Mouse (Mus musculus): ENCODE data around the gene Spns1.
"Not testable (repeated sequence)": the region's sequence is repeated elsewhere in the genome, so short reads cannot be mapped to it uniquely, and the experiment has no call there.

Gene Spns1

DNA sequence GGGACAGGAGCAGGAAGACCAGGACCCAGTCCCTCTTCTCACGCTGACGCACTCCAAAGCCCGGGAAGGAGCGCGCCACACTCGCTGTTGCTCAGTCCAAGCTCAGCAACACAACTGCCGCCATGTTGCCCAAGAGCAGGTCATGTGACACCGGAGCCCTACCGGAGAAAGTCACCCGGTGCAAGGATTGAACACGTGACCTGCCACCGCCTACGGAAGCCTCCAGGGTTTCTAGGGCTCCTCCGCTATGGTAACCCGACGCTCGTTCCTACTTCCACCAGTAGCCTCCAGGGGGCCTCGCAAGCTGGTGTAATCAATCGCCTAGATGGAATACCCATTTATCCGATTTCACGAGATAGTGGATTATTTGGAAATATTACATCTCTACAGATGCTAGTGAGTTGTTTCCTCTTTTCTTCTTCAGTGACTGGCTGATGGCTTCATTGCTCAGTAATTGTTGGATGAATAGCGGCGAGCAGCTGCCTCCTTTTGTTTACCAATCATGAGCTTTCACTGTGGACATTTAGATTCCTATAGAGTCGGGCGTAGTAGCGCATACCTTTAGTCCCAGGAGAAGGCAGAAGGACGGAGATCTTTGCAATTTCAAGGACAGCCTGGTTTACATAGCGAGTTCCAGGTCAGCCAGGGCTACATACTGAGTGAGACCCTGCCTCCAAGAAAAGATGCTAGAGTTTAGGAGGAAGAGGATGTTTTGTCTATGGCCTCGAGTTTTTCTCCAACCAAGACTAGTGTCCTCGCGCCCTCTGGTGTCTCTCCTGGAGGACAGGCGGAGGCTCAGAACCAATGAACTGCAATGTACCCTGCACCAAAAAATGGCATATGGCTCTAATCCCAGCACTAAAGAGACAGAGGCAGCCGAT lies at the start of gene Spns1:
Spns1 (minus strand) TSS at position 173 of the 881 bp plus-strand sequence.
- peak; percentile 97 for DNase-seq (ENCODE audit: low read depth, low spot score)

DNA sequence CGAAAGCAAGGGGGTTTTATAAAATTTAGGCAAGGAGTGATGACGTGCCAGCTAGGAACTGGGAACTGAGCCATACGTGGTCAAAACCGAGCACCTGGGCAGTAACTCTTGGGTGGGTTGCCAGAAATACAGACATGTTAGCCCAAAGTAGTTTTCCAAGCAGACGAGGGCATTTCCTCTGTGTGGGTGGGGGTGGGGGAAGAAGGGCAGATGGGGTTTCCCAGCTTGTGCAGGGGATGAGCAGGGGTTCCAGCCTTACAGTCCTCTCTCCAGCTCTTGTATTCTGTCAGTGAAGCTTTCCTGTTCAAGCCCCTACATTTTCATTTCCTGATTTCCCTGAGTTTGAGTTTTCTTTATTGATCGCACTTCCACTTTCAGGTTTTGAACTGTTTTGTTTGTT lies 46.9 kb upstream of the Spns1 start:
- DNase-seq (ENCODE audit: low read depth, low spot score), result no peak

DNA sequence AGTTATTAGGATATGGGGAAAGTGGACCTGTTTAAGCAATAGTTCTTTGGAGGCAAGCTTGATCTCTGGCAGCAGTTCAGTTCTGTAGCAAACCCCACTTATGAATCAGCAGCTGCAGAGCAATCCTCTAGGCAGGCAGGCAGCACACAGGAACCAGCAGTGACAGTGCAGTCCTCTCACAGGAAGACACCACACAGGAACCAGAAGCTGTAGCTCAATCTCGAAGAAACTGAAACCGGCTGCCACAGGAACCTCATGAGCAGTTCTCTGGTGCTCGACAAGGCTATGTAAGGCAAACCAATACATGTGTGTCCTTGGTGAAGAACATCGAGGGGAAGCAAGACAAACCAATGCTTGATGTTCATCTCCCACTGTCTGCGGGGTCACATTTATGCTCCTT lies 44.5 kb upstream of the Spns1 start:
- DNase-seq (ENCODE audit: low read depth, low spot score), result no peak

DNA sequence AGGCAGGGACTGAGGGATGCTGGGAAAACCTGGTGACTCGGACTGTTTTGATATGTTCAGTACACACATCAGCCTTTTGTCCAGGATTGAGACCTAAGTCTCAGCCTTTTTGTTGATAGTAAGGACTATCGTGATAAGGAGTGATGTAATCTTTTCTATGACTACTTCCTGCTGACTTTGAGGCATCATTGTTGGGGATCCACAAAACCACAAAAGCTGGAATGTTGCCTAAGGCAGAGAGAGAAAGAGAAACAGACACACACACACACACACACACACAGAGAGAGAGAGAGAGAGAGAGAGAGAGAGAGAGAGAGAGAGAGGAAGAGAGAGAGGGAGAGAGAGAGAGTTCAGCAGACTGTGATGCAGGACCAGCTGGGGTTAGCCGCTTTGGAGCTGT lies 41.2 kb upstream of the Spns1 start:
- DNase-seq (ENCODE audit: low read depth, low spot score), result no peak

DNA sequence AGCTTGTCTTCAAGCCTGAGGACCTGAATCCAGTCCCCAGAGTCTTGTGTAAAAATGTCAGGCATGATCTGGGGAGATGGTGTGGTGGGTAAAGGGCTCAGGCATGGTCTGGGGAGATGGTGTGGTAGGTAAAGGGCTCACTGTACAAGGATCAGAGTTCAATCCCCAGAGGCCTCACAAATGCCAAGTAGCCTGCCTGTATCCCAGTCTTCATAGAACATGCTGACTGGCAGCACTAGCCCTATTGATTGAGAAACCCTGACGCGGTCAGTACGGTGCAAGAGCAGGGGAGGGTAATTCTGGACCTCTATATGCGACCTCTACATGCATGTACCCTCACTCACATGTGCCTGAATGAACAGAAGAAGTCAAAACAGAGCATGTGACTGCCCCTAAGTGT lies 40.4 kb upstream of the Spns1 start:
- no peak for DNase-seq (ENCODE audit: low read depth, low spot score)

DNA sequence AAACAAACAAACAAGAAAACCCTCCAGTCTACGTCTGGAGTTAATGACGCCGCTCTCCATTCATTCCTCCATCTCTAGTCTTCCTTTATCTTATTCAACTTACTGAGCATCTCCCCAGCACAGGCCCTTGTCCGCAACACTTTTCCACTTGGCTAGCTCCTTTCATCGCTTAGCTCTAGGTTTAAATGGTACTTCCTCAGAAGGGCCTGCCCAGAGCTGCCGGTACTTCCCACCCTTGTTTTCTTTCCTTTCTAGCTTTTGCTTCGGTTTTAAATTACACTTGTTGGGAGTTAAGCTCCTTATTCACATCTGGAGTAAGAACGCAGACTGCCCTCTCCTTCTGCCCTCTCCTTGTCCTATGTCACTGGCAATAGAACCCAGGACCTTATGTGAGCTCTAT lies 39.8 kb upstream of the Spns1 start:
- DNase-seq (ENCODE audit: low read depth, low spot score), result no peak

DNA sequence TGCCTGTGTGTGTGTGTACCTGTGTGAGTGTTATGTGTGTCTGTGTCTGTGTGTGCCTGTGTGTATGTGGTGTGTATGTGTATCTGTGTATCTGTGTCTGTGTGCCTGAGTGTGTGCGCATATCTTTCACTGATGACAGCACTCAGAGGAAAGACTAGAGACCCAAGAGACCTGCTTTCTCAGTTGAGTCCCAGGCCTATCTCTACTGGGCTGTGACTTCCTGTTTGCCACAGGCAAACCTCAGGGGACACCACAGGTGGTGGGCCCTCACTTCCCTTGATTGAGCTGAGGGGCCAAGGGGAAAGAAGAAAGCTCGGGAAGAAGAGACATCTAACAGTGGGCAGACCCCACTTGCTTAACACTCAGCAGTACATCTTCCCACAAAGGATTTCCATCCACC lies 39.4 kb upstream of the Spns1 start:
- no peak for DNase-seq (ENCODE audit: low read depth, low spot score)

DNA sequence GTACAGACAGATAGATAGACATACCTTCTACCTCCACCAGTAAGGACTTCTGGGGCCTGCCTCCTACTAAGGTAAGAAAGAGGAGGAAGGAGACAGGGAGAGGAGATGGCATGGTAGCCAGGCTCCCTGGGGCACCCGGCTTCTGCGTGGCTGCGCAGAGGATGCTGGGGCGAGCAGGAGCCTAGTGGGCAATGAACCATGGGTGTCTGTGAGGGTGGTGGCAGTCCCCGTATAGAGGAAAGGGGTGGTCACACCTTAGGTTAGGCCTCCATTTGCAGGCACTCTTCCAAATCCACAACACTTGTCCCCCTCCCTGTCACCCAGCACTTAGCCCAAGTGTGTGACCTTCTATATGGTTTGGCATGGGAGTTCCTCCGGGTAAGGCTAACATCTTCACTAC lies 37.5 kb upstream of the Spns1 start, which contains the start of gene Cd19:
Cd19 (minus strand) TSS at position 165 of the 400 bp plus-strand sequence.
- DNase-seq (ENCODE audit: low read depth, low spot score), result no peak

DNA sequence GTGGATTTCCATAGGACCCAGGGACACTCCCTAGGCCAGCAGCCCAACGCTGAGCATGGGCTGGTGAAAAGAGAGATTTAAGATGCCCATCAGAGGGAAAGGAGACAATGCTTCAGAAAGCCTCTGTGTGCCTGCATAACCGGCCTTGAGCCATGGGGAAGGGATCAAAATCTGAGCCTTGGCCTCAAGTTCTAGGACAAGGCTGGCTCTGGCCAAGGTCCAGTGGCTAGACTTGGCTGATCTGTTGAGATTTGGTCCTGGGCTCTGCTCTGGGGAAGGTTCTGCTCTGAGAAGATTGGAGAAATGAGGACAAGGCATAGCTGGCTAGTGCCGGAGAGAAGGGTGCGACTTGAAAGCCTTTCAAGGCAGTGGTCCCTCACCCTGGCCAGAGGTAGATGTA lies 33.8 kb upstream of the Spns1 start:
- no peak for DNase-seq (ENCODE audit: low read depth, low spot score)

DNA sequence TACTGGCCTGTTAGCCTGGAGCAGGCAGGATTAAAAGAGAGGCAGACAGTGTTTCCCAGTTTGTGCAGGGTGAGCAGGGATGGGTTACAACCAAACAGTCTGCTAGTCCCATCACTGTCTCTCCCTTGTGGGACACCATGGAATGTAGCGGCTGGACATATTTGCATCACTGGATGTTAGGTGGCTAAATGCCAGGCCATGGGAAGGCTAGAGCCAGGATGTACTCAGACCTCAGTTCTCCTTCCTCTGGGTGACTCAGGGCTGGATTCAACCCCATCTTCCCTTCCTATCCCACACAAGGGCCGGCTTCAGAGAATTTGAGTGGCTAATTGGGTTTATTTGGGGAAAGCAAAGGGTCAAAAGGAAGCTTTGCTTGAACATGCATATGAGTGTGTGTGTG lies 31.4 kb upstream of the Spns1 start:
- no peak for DNase-seq (ENCODE audit: low read depth, low spot score)

DNA sequence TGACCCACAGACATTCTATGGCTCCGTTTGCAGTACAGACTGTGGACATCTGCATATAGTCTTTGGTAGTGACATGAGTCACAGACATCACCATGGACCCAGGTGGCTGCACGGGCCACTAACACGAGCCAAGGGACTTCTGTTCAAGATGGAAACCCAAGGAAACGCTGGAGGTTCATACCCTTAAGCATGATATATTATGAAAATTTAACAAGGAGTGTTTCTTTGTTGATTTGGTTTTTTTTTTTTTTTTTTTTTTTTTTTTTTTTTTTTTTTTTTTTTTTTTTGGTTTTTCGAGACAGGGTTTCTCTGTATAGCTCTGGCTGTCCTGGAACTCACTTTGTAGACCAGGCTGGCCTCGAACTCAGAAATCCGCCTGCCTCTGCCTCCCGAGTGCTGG lies 25.3 kb upstream of the Spns1 start:
- not testable (repeated sequence) for DNase-seq (ENCODE audit: low read depth, low spot score)

DNA sequence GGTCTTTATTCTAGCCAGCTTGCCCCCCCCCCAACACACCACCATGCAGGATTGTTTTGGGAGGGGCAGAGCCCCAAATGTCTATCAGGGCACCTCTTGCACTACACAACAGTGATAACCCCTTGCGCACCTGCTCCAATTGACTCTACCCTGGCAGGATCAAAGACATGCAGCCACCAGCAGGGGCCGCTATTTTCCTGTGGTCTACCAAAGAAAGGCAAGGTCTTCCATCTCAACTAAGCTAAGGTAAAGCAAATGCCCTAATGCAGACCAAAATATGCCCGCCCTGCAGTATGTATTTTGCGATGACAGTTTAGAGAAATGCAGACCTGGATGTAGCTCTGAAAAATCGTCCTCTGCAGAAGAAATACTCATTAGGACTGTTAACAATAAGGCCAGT lies 22.3 kb upstream of the Spns1 start:
- peak; percentile 88 for DNase-seq (ENCODE audit: low read depth, low spot score)

DNA sequence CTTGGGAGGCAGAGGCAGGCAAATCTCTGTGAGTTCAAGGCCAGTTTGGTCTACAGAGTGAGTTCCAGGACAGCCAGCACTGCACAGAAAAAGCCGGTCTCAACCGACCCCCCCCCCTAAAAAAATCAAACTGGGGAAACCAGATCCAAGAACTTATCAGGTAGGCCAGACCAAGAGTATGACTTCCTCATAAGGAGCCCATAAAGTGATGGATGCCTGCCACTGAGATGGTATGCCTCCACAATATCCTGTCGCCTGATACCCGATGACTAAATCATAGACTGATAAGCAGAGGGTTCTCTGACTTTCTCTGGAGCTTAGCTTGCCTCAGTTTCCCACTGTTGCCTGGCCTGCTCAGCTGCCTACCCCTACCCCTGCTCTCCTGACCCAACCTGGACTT lies 20.6 kb upstream of the Spns1 start:
- DNase-seq (ENCODE audit: low read depth, low spot score), result no peak

DNA sequence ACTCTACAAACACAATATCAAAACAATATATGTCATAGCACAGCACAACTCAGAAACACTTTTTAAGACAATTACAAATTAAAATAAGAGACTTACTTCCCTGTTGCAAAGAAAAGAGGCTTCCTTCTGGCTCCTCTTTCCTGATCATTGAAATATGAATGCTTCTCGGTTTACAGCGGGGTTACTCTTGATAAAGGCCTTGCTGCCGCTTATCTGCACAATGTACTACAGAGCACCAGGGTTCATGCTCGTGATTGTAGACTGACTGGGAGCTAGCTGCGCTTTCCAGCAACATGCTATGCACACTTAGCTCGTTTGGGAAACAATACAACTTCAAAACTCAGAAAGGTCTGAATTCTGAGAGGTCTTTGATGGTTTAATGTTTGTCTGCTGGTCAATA lies 20.0 kb upstream of the Spns1 start:
- DNase-seq (ENCODE audit: low read depth, low spot score), result no peak

DNA sequence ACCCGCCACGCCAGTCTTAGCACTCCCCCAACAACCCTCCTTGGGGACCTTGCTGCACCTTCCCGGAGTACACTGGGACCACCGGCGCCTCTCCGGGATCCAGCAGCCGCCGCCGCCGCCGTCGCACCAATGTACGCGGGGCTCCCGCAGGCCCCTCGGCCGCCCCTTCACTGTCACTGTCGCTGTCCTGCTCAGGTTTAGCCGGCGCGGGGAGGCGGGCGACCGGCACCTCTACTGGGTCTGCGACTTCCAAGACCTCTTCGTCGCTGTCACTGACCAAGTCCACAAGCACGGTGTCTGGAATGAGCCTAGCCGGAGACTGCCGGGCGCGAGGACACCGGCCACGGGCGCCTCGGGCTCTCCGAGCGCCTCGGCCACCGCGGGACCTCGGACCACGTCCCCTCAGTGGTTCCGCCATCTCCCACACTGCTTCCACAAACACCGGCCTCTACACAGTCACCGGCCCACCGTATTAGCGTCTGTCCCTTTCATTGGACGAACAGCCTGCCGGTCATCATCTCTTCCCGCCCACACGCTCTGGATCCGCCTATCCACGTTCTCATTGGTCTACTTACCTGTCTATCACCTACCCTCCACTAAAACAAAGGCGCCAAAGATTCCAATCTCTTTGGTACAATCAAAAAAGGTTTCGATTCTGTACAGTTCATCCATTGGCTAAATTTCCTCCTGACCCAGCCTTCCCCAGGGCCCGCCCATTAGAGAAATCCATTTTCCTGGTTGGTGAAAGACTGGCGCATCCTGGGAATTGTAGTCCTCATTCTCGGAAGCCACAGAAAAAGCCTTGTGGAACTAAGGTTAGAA lies 19.3 kb upstream of the Spns1 start, which contains the start of gene Nfatc2ip:
Nfatc2ip (minus strand) TSS at position 440 of the 822 bp plus-strand sequence.
- peak; percentile 99 for DNase-seq (ENCODE audit: low read depth, low spot score)

DNA sequence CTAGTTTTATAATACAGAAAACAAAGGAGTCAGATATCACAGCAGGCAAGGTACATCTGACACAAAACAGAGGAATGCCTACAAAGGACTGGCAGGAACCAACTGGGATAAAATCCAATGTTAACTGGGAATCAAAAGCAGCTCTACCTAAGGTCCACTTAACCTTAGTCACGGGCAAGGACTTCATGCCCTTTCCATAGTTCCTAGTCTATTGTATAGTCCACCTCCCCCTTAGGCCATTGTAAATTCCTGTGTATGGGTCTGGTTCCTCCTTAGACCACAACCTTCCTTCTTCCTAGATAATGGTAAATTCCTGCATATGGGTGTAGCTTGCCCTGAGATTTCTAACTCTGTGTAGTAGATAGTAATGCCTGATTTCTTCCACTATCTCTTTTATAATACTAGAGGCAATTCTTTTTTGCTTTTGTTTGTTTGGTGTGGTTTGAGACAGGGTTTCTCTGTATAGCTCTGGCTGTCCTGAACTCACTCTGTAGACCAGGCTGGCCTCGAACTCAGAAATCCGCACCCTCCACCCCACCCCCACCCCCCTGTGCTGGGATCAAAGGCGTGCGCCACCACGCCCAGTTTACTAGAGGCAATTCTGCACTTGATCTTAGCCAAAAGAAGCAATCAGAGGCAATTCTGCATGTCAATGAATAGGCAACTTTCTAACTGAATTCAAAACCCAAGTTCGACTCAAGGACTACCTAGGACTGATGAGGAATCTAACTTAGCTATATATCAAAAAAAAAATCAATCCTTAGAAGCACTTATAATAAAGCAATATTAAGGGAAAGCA lies 15.0 kb upstream of the Spns1 start:
- peak; percentile 79 for DNase-seq (ENCODE audit: low read depth, low spot score)

DNA sequence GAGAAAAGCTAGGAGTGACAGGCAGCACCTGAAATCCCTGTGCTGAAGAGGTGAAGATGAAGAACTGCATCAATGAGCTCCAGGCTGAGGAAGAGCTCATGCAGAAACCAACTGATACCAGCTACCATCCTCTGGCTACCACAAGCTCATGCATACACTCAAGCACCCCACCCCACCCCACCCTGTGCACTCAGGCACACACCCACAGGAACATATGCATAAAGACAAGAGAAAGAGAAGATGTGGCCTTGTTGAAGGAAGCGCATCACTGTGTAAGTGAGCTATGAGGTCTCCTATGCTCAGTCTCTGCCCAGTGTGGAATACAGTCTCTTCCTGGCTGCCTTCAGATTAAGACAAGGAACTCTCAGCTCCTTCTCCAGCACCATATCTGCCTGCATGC lies 10.9 kb upstream of the Spns1 start:
- DNase-seq (ENCODE audit: low read depth, low spot score), result peak; percentile 53

DNA sequence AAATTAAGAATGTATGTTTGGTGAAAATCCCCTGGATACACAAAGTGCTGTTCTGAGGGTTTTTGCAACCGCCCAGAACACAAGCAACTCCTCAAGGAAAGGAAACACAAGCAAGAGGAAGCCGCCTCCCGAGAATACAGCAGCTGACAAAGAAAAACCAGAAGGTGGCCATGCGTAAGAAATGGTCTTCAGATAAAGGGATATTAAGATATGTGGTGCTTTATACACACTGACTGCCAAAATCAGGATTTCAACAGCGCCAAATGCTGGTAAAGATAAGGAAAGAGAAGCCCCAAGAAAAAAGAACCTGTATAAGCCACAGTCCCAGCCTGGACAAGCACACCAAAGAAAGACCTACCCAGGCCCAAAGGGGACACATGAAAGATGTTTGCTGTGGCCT lies 6.3 kb upstream of the Spns1 start:
- DNase-seq (ENCODE audit: low read depth, low spot score), result no peak

DNA sequence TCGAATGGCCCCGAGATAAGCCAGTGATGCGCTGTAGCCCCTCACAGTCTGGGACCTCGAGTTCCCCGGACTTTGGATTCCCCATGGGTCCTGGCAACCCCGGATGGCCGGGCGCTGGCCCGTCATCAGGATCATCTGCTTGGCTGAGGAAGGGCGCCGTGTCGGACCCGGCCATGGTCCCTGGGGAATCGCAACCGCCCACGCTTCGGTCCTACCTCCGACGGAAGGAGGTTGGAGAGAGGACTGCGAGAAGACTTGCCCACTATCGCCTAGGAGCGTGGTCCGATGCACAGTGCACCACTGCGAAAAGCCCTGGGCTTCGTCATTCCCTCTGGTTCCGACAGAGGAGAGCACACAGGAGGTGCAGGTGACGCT lies 360 bp downstream of the Spns1 start:
- no peak for DNase-seq (ENCODE audit: low read depth, low spot score)

DNA sequence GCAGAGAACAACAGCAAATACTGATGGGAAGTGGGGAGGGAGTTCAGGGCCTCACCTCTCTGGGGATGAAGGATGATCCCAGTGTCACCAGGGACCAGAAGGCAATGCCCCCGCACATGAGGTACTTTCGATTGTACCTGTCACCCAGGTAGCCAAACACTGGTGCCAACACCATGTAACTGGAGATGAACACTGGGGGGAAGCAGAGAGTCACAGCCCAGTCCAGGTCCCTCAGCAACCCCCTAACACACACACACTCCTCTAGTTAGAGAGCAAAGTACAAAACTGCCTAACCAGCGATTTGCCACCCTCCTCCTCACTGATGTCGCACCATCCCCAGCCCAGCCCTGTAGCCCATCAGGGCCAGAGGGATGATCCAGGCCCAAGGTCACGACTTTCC lies 2.2 kb downstream of the Spns1 start:
- peak; percentile 49 for DNase-seq (ENCODE audit: low read depth, low spot score)

DNA sequence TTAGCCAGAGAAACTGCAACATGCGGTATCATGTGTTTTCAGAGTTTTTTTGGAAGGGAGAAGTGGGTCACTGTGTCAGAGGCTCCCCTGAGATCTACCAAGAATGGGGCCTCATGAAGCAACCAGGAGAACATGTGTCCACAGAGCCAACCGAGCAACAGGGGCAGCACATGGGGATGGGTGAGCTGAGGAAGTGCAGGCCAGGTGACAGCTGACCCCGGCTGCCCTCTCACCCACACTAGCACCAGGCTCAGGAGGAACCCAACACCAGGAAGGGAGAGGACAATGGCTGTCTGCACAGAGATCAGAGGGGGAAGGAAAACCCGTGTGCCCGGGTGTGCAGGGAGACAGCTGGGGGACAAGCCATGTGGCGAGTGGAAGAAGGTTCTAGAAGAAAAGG lies 2.7 kb downstream of the Spns1 start:
- no peak for DNase-seq (ENCODE audit: low read depth, low spot score)

DNA sequence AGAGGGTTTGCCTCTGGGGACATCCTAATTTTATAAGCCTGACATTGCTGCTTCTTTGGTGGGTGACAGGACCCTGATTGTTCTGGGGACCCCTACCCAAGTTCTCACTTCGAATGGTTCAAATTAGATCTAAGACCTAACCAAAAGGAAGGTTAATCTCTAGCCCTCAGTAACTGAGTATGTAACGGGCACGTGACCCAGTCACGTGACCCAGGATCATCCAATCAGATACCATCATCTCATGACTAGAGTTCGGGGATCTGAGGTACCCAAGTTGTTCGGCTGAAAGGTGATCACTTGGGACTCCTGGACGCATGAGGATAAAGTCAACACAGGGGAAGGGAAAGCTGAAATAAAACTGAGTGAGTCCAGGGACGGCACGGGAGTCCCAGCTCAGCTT lies 4.2 kb downstream of the Spns1 start:
- no peak for DNase-seq (ENCODE audit: low read depth, low spot score)

Measured in ES-CJ7 (cell line).